Mouse (Mus musculus): Measurements from ENCODE around the gene Mtrex. TPM values are rescaled to one million over a fixed set of nuclear protein-coding genes. Genes with fewer than 3 reads are reported as not detected.

Gene Mtrex
- total RNA-seq, 1 experiment: 77.1 TPM

- H3K4me3 ChIP-seq (ENCODE audit: insufficient read depth in 1 of 2, low read depth in 1 of 2, low read length in 2 of 2, poor library complexity in 1 of 2, severe bottlenecking in 1 of 2): peak overlapping the region in 1 of 2 experiments; percentile 25; a peak in 1 of 4 replicates
- in situ Hi-C loops (cut with MboI; ENCODE audit: low sequenced_read_pairs in 2 of 2, unreplicated experiment in 2 of 2): no loop called here
- H3K9me3 ChIP-seq (ENCODE audit: control insufficient read depth, insufficient read depth, low read depth, low read length): no peaks in the 10 kb centered on the region
- H3K36me3 ChIP-seq (ENCODE audit: control insufficient read depth, insufficient read depth, low read length, poor library complexity, severe bottlenecking): peaks cover 2% of the 10 kb centered on the region
- H3K9ac ChIP-seq (ENCODE audit: insufficient read depth, low read depth, low read length, poor library complexity, severe bottlenecking): no peak overlapping the region
- H3K27ac ChIP-seq (ENCODE audit: insufficient read depth, low read depth, low read length, poor library complexity, severe bottlenecking): no peak overlapping the region
- no peak for TF ChIP-seq CHD2 (IDR thresholded peaks at IDR 0.05; ENCODE audit: low read depth, low read length)
- 0 out of 2 replicates have a peak, but pooled peaks have one; percentile 23 for TF ChIP-seq ZNF384 (IDR thresholded peaks at IDR 0.05; ENCODE audit: low read depth, low read length)
- TF ChIP-seq HCFC1 (IDR thresholded peaks at IDR 0.05; ENCODE audit: borderline replicate concordance, insufficient read depth, low read length): no peak
- TF ChIP-seq MAFK (IDR thresholded peaks at IDR 0.05; ENCODE audit: insufficient read depth, low read depth, low read length): no peak
- no peak for TF ChIP-seq ZC3H11A (IDR thresholded peaks at IDR 0.05; ENCODE audit: borderline replicate concordance, low read depth, low read length)
- peaks cover 4 to 6% of the 10 kb centered on the region in 2 experiments; a peak in 3 of 4 replicates for H3K4me1 ChIP-seq (ENCODE audit: control insufficient read depth in 2 of 2, insufficient read depth in 2 of 2, low read length in 2 of 2, poor library complexity in 1 of 2)
- no peak for DNase-seq (ENCODE audit: low read depth, low spot score)
Observed at GRCm38 (mm10) chr13:112925266-112925665, 1.9 kb downstream of the Mtrex start.

- peaks cover 12% of the 10 kb centered on the region for H3K36me3 ChIP-seq (ENCODE audit: control insufficient read depth, insufficient read depth, low read length, poor library complexity, severe bottlenecking)
- in situ Hi-C loops (cut with MboI; ENCODE audit: low sequenced_read_pairs in 2 of 2, unreplicated experiment in 2 of 2): no loop called here
Observed at GRCm38 (mm10) chr13:112920906-112921305, 6.3 kb downstream of the Mtrex start.

GRCm38 (mm10) chr13:112919141-112919865 lies 7.9 kb downstream of the Mtrex start:
- DNase-seq (ENCODE audit: low read depth, low spot score): no peak
- Histone ChIP-seq H3K4me3 (ENCODE audit: insufficient read depth in 1 of 2, low read depth in 1 of 2, low read length in 2 of 2, poor library complexity in 1 of 2, severe bottlenecking in 1 of 2) (no peak overlapping the region), H3K9me3 (ENCODE audit: control insufficient read depth, insufficient read depth, low read depth, low read length) (no peaks in the 10 kb centered on the region), H3K36me3 (ENCODE audit: control insufficient read depth, insufficient read depth, low read length, poor library complexity, severe bottlenecking) (peaks cover 13% of the 10 kb centered on the region), H3K9ac (ENCODE audit: insufficient read depth, low read depth, low read length, poor library complexity, severe bottlenecking) (no peak overlapping the region), H3K4me1 (ENCODE audit: control insufficient read depth in 2 of 2, insufficient read depth in 2 of 2, low read length in 2 of 2, poor library complexity in 1 of 2) (no peaks in the 10 kb centered on the region; a peak in 1 of 4 replicates), H3K27ac (ENCODE audit: insufficient read depth, low read depth, low read length, poor library complexity, severe bottlenecking) (no peak overlapping the region)
- TF ChIP-seq CHD2 (IDR thresholded peaks at IDR 0.05; ENCODE audit: low read depth, low read length) (no peak), ZNF384 (IDR thresholded peaks at IDR 0.05; ENCODE audit: low read depth, low read length) (no peak), HCFC1 (IDR thresholded peaks at IDR 0.05; ENCODE audit: borderline replicate concordance, insufficient read depth, low read length) (no peak), MAFK (IDR thresholded peaks at IDR 0.05; ENCODE audit: insufficient read depth, low read depth, low read length) (no peak), ZC3H11A (IDR thresholded peaks at IDR 0.05; ENCODE audit: borderline replicate concordance, low read depth, low read length) (no peak)
- in situ Hi-C loops (cut with MboI; ENCODE audit: low sequenced_read_pairs in 2 of 2, unreplicated experiment in 2 of 2): no loop called here

More at GRCm38 (mm10) chr13:112920906-112921305, 6.3 kb downstream of the Mtrex start:
- DNase-seq (ENCODE audit: low read depth, low spot score): no peak
- Histone ChIP-seq H3K4me1 (ENCODE audit: control insufficient read depth in 2 of 2, insufficient read depth in 2 of 2, low read length in 2 of 2, poor library complexity in 1 of 2) (peaks cover 2 to 6% of the 10 kb centered on the region in 2 experiments; a peak in 3 of 4 replicates), H3K9me3 (ENCODE audit: control insufficient read depth, insufficient read depth, low read depth, low read length) (no peaks in the 10 kb centered on the region), H3K27ac (ENCODE audit: insufficient read depth, low read depth, low read length, poor library complexity, severe bottlenecking) (no peak overlapping the region), H3K9ac (ENCODE audit: insufficient read depth, low read depth, low read length, poor library complexity, severe bottlenecking) (no peak overlapping the region), H3K4me3 (ENCODE audit: insufficient read depth in 1 of 2, low read depth in 1 of 2, low read length in 2 of 2, poor library complexity in 1 of 2, severe bottlenecking in 1 of 2) (no peak overlapping the region)
- no peak for TF ChIP-seq CHD2 (IDR thresholded peaks at IDR 0.05; ENCODE audit: low read depth, low read length)
- no peak for TF ChIP-seq ZNF384 (IDR thresholded peaks at IDR 0.05; ENCODE audit: low read depth, low read length)

- Histone ChIP-seq H3K4me3 (ENCODE audit: insufficient read depth in 1 of 2, low read depth in 1 of 2, low read length in 2 of 2, poor library complexity in 1 of 2, severe bottlenecking in 1 of 2) (no peak overlapping the region), H3K4me1 (ENCODE audit: control insufficient read depth in 2 of 2, insufficient read depth in 2 of 2, low read length in 2 of 2, poor library complexity in 1 of 2) (no peaks in the 10 kb centered on the region), H3K27ac (ENCODE audit: insufficient read depth, low read depth, low read length, poor library complexity, severe bottlenecking) (no peak overlapping the region), H3K9ac (ENCODE audit: insufficient read depth, low read depth, low read length, poor library complexity, severe bottlenecking) (no peak overlapping the region), H3K9me3 (ENCODE audit: control insufficient read depth, insufficient read depth, low read depth, low read length) (no peaks in the 10 kb centered on the region), H3K36me3 (ENCODE audit: control insufficient read depth, insufficient read depth, low read length, poor library complexity, severe bottlenecking) (peaks cover 9% of the 10 kb centered on the region)
- no peak for TF ChIP-seq HCFC1 (IDR thresholded peaks at IDR 0.05; ENCODE audit: borderline replicate concordance, insufficient read depth, low read length)
- TF ChIP-seq CHD2 (IDR thresholded peaks at IDR 0.05; ENCODE audit: low read depth, low read length): no peak
- no peak for TF ChIP-seq MAFK (IDR thresholded peaks at IDR 0.05; ENCODE audit: insufficient read depth, low read depth, low read length)
- TF ChIP-seq ZC3H11A (IDR thresholded peaks at IDR 0.05; ENCODE audit: borderline replicate concordance, low read depth, low read length): no peak
- in situ Hi-C loops (cut with MboI; ENCODE audit: low sequenced_read_pairs in 2 of 2, unreplicated experiment in 2 of 2): no loop called here
- no peak for DNase-seq (ENCODE audit: low read depth, low spot score)
Observed at GRCm38 (mm10) chr13:112910434-112910833, 16.8 kb downstream of the Mtrex start.
